Comparison of ENCODE assay signal across 22 mouse cellular contexts in the genomic region with DNA sequence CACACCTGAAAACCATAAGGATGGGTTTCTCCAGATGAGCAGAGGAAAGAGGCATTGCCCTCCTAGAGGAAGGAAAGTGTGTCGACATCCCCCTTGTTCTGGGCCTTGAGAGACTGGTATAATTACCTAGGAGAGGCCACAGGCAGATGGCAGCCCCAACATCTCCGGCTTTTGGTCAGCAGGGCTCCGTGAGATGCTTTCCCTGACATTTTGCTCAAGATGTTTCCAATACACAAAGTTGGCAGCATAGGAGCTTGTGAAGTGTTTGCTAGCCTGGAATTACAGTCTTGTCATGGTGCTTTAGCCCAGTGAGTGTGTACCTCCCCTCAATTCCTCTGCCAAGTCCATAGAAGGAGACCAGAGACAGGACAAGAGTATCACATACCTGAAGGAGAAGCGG.
"Had no signal": no experiment of that assay in that cellular context is flagged by ENCODE, and none has a peak within 500 bp of the region (broad histone marks: within the 10 kb centered on the region; RNA-seq: fewer than 3 reads in every experiment).

No protein-coding gene starts in this region.

- H3K36me3 ChIP-seq: limb, embryonic 12.5 days; limb, embryonic 15.5 days; liver, embryonic 15.5 days; lung, embryonic 15.5 days; midbrain, embryonic 15.5 days; neural tube, embryonic 12.5 days; neural tube, embryonic 15.5 days; stomach, embryonic 15.5 days had no signal

- DNase-seq: kidney, postnatal 25 days; layer of hippocampus, adult 9-11 months; lung, adult 18-20 months; lung, postnatal 10 days; lung, postnatal 36 days; right cerebral cortex, adult 18-20 months; right cerebral cortex, postnatal 14 days; right cerebral cortex, postnatal 4 days; thymus, postnatal 25 days had no signal

- H3K4me3 ChIP-seq: layer of hippocampus, adult 2 months; limb, embryonic 12.5 days; limb, embryonic 15.5 days; liver, embryonic 15.5 days; lung, embryonic 15.5 days; megakaryocyte, embryonic 14.5 days; midbrain, embryonic 15.5 days; neural tube, embryonic 12.5 days; neural tube, embryonic 15.5 days; stomach, embryonic 15.5 days had no signal

- ATAC-seq: midbrain, embryonic 15.5 days had no signal

- H3K27ac ChIP-seq: kidney, postnatal 0 days; layer of hippocampus, adult 2 months; limb, embryonic 12.5 days; limb, embryonic 15.5 days; liver, embryonic 15.5 days; lung, embryonic 15.5 days; midbrain, embryonic 15.5 days; neural tube, embryonic 12.5 days; neural tube, embryonic 15.5 days; stomach, embryonic 15.5 days had no signal

- H3K27me3 ChIP-seq: limb, embryonic 12.5 days; limb, embryonic 15.5 days; liver, embryonic 15.5 days; lung, embryonic 15.5 days; megakaryocyte, embryonic 14.5 days; midbrain, embryonic 15.5 days; neural tube, embryonic 12.5 days; neural tube, embryonic 15.5 days; stomach, embryonic 15.5 days had no signal

- H3K9ac ChIP-seq: limb, embryonic 12.5 days; limb, embryonic 15.5 days; liver, embryonic 15.5 days; lung, embryonic 15.5 days; midbrain, embryonic 15.5 days; neural tube, embryonic 12.5 days; neural tube, embryonic 15.5 days; stomach, embryonic 15.5 days had no signal

- H3K4me2 ChIP-seq: limb, embryonic 12.5 days; limb, embryonic 15.5 days; liver, embryonic 11.5 days; liver, embryonic 15.5 days; lung, embryonic 15.5 days; midbrain, embryonic 11.5 days; midbrain, embryonic 15.5 days; neural tube, embryonic 12.5 days; neural tube, embryonic 15.5 days; stomach, embryonic 15.5 days had no signal

- H3K9me3 ChIP-seq: limb, embryonic 12.5 days; limb, embryonic 15.5 days; liver, embryonic 15.5 days; lung, embryonic 15.5 days; midbrain, embryonic 15.5 days; neural tube, embryonic 12.5 days; neural tube, embryonic 15.5 days; stomach, embryonic 15.5 days had no signal

- H3K4me1 ChIP-seq: limb, embryonic 12.5 days; limb, embryonic 15.5 days; liver, embryonic 15.5 days; megakaryocyte, embryonic 14.5 days; midbrain, embryonic 15.5 days; neural tube, embryonic 12.5 days; neural tube, embryonic 15.5 days; stomach, embryonic 15.5 days had no signal
